ENCODE assay signal across 9 mouse cellular contexts in genomic region chr9:71043899-71044298, GRCm38 (mm10).
A peak's percentile ranks its signal among the peaks of the same experiment; 100 is the strongest.
DNase-seq lines count a peak whose midpoint lies in the region; ATAC-seq and TF ChIP-seq lines count a peak whose summit lies in the region.
"Had no signal": no experiment of that assay in that cellular context is flagged by ENCODE, and none has a peak within 500 bp of the region (broad histone marks: within the 10 kb centered on the region; RNA-seq: fewer than 3 reads in every experiment).

No protein-coding gene starts in this region.

- H3K9ac ChIP-seq in heart, adult 2 months (ENCODE audit: low read depth, low read length): no peak overlapping the region

- intact Hi-C loops in heart, adult 2 months (cut with DNase I): no loop called here
- intact Hi-C loops in heart, postnatal 25 days (cut with DNase I): no loop called here
- intact Hi-C loops in heart, postnatal 10 days (cut with DNase I): no loop called here

- ATAC-seq in granulocyte monocyte progenitor cell, adult 5-6 weeks (replicated peaks; ENCODE audit: poor library complexity, severe bottlenecking): no peak

- TF ChIP-seq CTCF in heart, adult 2 months (IDR thresholded peaks at IDR 0.05): no peak

- peak; percentile 30 to 45 for DNase-seq in heart, adult 2 months
- no peak for DNase-seq in heart, postnatal 25 days (ENCODE audit: low spot score)
- DNase-seq in retina, postnatal 1 day: peak; percentile 35
- no peak for DNase-seq in retina, embryonic 14.5 days (ENCODE audit: low spot score)
- peak; percentile 56 to 60 for DNase-seq in heart, postnatal 10 days
- DNase-seq in ovary, adult 18-20 months (ENCODE audit: low spot score): peak; percentile 33
- no peak for DNase-seq in urinary bladder, postnatal 25 days (ENCODE audit: low spot score)

- no peaks in the 10 kb centered on the region for H3K79me2 ChIP-seq in heart, adult 2 months (replicated peaks; ENCODE audit: control insufficient read depth, insufficient read depth, low read length)

- no peak for TF ChIP-seq EP300 in heart, adult 2 months (IDR thresholded peaks at IDR 0.05; ENCODE audit: insufficient read depth, low read depth, low read length)

- H3K4me1 ChIP-seq in heart, adult 2 months (ENCODE audit: control insufficient read depth, insufficient read depth, low read length): no peaks in the 10 kb centered on the region; the same call in 1 of the 2 replicates
- H3K4me1 ChIP-seq: forebrain, embryonic 10.5 days had no signal

- no peak overlapping the region for H3K27ac ChIP-seq in heart, adult 2 months
- H3K27ac ChIP-seq: forebrain, embryonic 10.5 days had no signal

- TF ChIP-seq POLR2A in heart, adult 2 months (IDR thresholded peaks at IDR 0.05; ENCODE audit: insufficient read depth, low read depth, low read length): no peak

- H3K27me3 ChIP-seq in heart, adult 2 months (ENCODE audit: control insufficient read depth, insufficient read depth, low read length): no peaks in the 10 kb centered on the region

- H3K4me3 ChIP-seq in heart, adult 2 months: no peak overlapping the region
- H3K4me3 ChIP-seq: forebrain, embryonic 10.5 days had no signal

- no peaks in the 10 kb centered on the region for H3K36me3 ChIP-seq in heart, adult 2 months (ENCODE audit: control insufficient read depth, insufficient read depth, low read length)
- H3K36me3 ChIP-seq: forebrain, embryonic 10.5 days had no signal

- 31% methylated on average over 1 of the region's 1 CpGs for WGBS in heart, adult 2 months

Comparison
In these comparisons a context has a peak if more than half of its experiments do, and no peak if none do; other contexts are left out.
1. DNase-seq: peak in heart, adult 2 months (2 of 2), retina, postnatal 1 day (single experiment), heart, postnatal 10 days (2 of 2) and ovary, adult 18-20 months (single experiment); none in heart, postnatal 25 days (single experiment), retina, embryonic 14.5 days (single experiment) and urinary bladder, postnatal 25 days (single experiment).